Mouse (Mus musculus) brain, embryonic 14.5 days (tissue): Measurements from ENCODE around the gene Msantd1. TPM values are rescaled to one million over a fixed set of nuclear protein-coding genes. Genes with fewer than 3 reads are reported as not detected.

Experiments used
- DNase-seq: peaks from one replicate; pipeline ENCODE4 v3.0.0-alpha.2; 2011; ENCODE audit warnings: low read depth
- CTCF ChIP-seq: fragments of 200-500 bp; IDR thresholded peaks from 2 replicates; pipeline ENCODE4 v1.5.1; 2012; ENCODE audit warnings: inconsistent platforms, mild to moderate bottlenecking, moderate library complexity, borderline replicate concordance; ENCODE audit not compliant: insufficient read depth, insufficient read length; ENCODE audit errors: extremely low read depth
- POLR2A ChIP-seq: fragments of 200-500 bp; IDR thresholded peaks from 2 replicates; pipeline ENCODE4 v1.6.1; 2012; ENCODE audit warnings: mild to moderate bottlenecking, inconsistent platforms, borderline replicate concordance; ENCODE audit not compliant: poor library complexity, insufficient read depth, insufficient read length, severe bottlenecking; ENCODE audit errors: extremely low read depth
- polyA plus RNA-seq: library from polyadenylated mRNA; depleted of rRNA; stranded (reverse); fragments of >200 nt; gene quantifications from 2 replicates; pipeline ENCODE4 v1.2.3, GENCODE M21; 2012

Gene Msantd1
- polyA plus RNA-seq, 1 experiment = 9.0 TPM

GRCm38 (mm10) chr5:34931516-34932457 lies 24.0 kb downstream of the Msantd1 start:
- TF ChIP-seq CTCF (no peak), POLR2A (no peak)

GRCm38 (mm10) chr5:34932458-34932806 lies 24.6 kb downstream of the Msantd1 start:
- TF ChIP-seq POLR2A (no peak), CTCF (no peak)
- peak; percentile 24 for DNase-seq

More at GRCm38 (mm10) chr5:34931516-34932457, 24.0 kb downstream of the Msantd1 start:
- DNase-seq = peak; percentile 47

- DNase-seq = no peak
Observed at GRCm38 (mm10) chr5:34933461-34933860, 25.6 kb downstream of the Msantd1 start.

GRCm38 (mm10) chr5:34941710-34942470 lies 34.1 kb downstream of the Msantd1 start:
- TF ChIP-seq POLR2A = no peak
- no peak for TF ChIP-seq CTCF
- peak; percentile 85 for DNase-seq

More at GRCm38 (mm10) chr5:34933461-34933860, 25.6 kb downstream of the Msantd1 start:
- TF ChIP-seq POLR2A = no peak
- peak; percentile 36; the same call in 1 of the 2 replicates for TF ChIP-seq CTCF

- no peak for DNase-seq
- no peak for TF ChIP-seq POLR2A
Observed at GRCm38 (mm10) chr5:34943428-34943827, 35.6 kb downstream of the Msantd1 start.

GRCm38 (mm10) chr5:34948861-34949760 lies 41.3 kb downstream of the Msantd1 start, which contains the start of gene Rgs12:
Gene Rgs12 (plus strand): TSS chr5:34949445.
- DNase-seq = peak; percentile 90
- TF ChIP-seq POLR2A (peak; percentile 95), CTCF (no peak)

- peak; percentile 68 for DNase-seq
- TF ChIP-seq CTCF = no peak
- TF ChIP-seq POLR2A = no peak
Observed at GRCm38 (mm10) chr5:34949769-34950211, 42.0 kb downstream of the Msantd1 start.

- TF ChIP-seq POLR2A (no peak), CTCF (no peak)
Observed at GRCm38 (mm10) chr5:34950486-34951160, 42.8 kb downstream of the Msantd1 start.

GRCm38 (mm10) chr5:34951161-34951834 lies 43.5 kb downstream of the Msantd1 start:
- no peak for TF ChIP-seq POLR2A
- TF ChIP-seq CTCF = no peak
- DNase-seq = no peak

More at GRCm38 (mm10) chr5:34950486-34951160, 42.8 kb downstream of the Msantd1 start:
- peak; percentile 69 for DNase-seq
